Mouse (Mus musculus): ENCODE measurements around the gene Elavl3.

DNA sequence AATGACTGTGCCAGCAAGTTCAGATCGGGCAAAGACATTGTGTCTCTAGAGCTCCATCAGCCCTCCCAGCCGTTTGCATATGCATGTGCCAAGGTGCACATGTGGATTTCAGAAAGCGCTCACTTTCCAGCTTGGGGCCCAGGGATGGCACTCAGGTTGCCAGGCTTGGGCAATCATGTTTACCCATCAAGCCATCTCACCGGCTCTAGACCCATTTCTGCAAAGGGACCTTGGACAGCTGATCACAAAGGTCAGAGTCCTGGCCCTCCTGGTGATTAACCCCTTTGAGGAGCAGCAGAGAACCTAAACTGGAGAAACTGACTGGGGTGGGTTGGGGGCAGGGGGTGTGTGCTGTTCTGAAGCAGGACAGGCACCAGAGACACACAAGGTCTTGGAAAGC lies 59.6 kb downstream of the Elavl3 start:
- TF ChIP-seq GATA1 (IDR thresholded peaks at IDR 0.05; ENCODE audit: low read length) (no peak), TAL1 (IDR thresholded peaks at IDR 0.05; ENCODE audit: low read length) (no peak)
